Mouse (Mus musculus) C2C12 (cell line): ENCODE measurements around the gene Map4.

ENCODE experiments used
- CTCF ChIP-seq: IDR thresholded peaks from one replicate; pipeline ENCODE4 v1.5.1; 2011; ENCODE audit not compliant: control insufficient read depth, insufficient read depth, insufficient read length
- MYOD1 ChIP-seq: IDR thresholded peaks from one replicate; pipeline ENCODE4 v1.6.1; 2011; ENCODE audit warnings: low read depth; ENCODE audit not compliant: control insufficient read depth, insufficient read length
- USF1 ChIP-seq: IDR thresholded peaks from one replicate; pipeline ENCODE4 v1.6.1; 2011; ENCODE audit warnings: low read depth, mild to moderate bottlenecking, control low read depth, moderate library complexity

DNA sequence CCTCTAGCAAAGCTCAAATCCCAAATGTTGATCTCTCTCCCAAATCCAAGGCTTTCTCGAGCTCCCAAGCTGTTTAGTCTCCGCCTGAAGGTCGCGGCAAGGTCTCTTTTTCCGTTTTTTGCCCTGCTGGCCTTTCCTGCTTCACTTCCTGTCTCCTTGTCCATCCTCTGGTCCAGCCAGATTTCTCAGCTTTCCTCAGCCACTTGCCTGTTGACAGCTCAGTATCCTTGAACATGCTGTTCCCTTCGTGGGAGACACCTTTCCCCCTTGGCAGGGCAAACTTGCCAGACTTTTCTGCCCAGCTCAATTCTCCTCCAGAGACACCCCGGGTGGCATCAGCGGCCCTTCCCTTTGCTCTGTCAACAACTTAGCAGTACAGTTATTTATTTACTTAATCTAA is 31.5 kb upstream of the Map4 start:
- TF ChIP-seq CTCF (no peak), USF1 (no peak), MYOD1 (no peak)
